Mouse (Mus musculus) forebrain, embryonic 11.5 days (tissue): ENCODE measurements around the gene Pcdh15. TPM values are rescaled to one million over a fixed set of nuclear protein-coding genes. Genes with fewer than 3 reads are reported as not detected.

Source experiments
- ATAC-seq: fragments of 200-750 bp; cut with Nextera tagmentation; replicated peaks from 2 replicates; pipeline ENCODE4 v1.8.0; 2017; ENCODE audit warnings: moderate TSS enrichment; ENCODE audit not compliant: low FRiP score
- DNase-seq: peaks from one replicate; pipeline ENCODE4 v3.0.0-alpha.2; 2017; ENCODE audit warnings: low spot score
- H3K27ac ChIP-seq: fragments of 300-500 bp; sonication (generic); 2 replicates; pipeline ENCODE4 v1.5.1; 2014; ENCODE audit warnings: low read depth, low read length
- H3K27me3 ChIP-seq: fragments of 300-500 bp; sonication (generic); 2 replicates; pipeline ENCODE4 v1.6.1; 2014; ENCODE audit warnings: mild to moderate bottlenecking, low read length, mixed read lengths; ENCODE audit not compliant: control insufficient read depth, insufficient read depth
- H3K36me3 ChIP-seq: fragments of 300-500 bp; sonication (generic); 2 replicates; pipeline ENCODE4 v1.6.1; 2014; ENCODE audit warnings: mild to moderate bottlenecking, low read length, moderate library complexity, mixed read lengths; ENCODE audit not compliant: control insufficient read depth, insufficient read depth
- H3K4me1 ChIP-seq: fragments of 300-500 bp; sonication (generic); replicated peaks from 2 replicates; pipeline ENCODE4 v1.6.1; 2014; ENCODE audit warnings: low read length, mixed read lengths; ENCODE audit not compliant: control insufficient read depth, insufficient read depth
- H3K4me2 ChIP-seq: fragments of 300-500 bp; sonication (generic); 2 replicates; pipeline ENCODE4 v1.6.1; 2014; ENCODE audit warnings: low read depth, mild to moderate bottlenecking, low read length, moderate library complexity, mixed read lengths; ENCODE audit not compliant: severe bottlenecking
- H3K4me3 ChIP-seq: fragments of 300-500 bp; sonication (generic); 2 replicates; pipeline ENCODE4 v1.5.1; 2014; ENCODE audit warnings: low read depth, low read length
- H3K9ac ChIP-seq: fragments of 300-500 bp; sonication (generic); 2 replicates; pipeline ENCODE4 v1.6.1; 2014; ENCODE audit warnings: low read length
- H3K9me3 ChIP-seq: fragments of 300-500 bp; sonication (generic); 2 replicates; pipeline ENCODE4 v1.6.1; 2016; ENCODE audit warnings: low read length, mixed read lengths; ENCODE audit not compliant: control insufficient read depth
- WGBS: fragments of 180-500 bp; shearing (Covaris S2); extraction: QIAGEN DNeasy Blood & Tissue Kit; methylation state at CpG from one replicate; pipeline ENCODE4 v1.1.7; 2014; 5-methylcytosine and 5-hydroxymethylcytosine counted together
- polyA plus RNA-seq: library from polyadenylated mRNA; unstranded; fragments of >200 nt; fragmentation: Nextera tagmentation; extraction: Ambion mirVana; gene quantifications from 2 replicates; pipeline ENCODE4 v1.2.1, GENCODE M21; 2014

Pcdh15 gene
- polyA plus RNA-seq, 1 experiment from 2014 or later = 1.0 TPM

GRCm38 (mm10) chr10:73984057-73984456 lies 884.9 kb downstream of the Pcdh15 start:
- Histone ChIP-seq H3K27me3 (no peaks in the 10 kb centered on the region), H3K9me3 (no peaks in the 10 kb centered on the region), H3K4me1 (no peaks in the 10 kb centered on the region), H3K4me2 (no peak overlapping the region), H3K36me3 (no peaks in the 10 kb centered on the region), H3K27ac (no peak overlapping the region), H3K9ac (no peak overlapping the region), H3K4me3 (no peak overlapping the region)
- WGBS = 89% methylated on average over 5 of the region's 5 CpGs
- no peak for ATAC-seq
- DNase-seq = no peak

GRCm38 (mm10) chr10:74008836-74009235 lies 909.7 kb downstream of the Pcdh15 start:
- 81% methylated on average over 1 of the region's 1 CpGs for WGBS

GRCm38 (mm10) chr10:74023091-74023490 lies 923.9 kb downstream of the Pcdh15 start:
- no peak overlapping the region for H3K9ac ChIP-seq
- no peaks in the 10 kb centered on the region for H3K36me3 ChIP-seq
- H3K27me3 ChIP-seq = no peaks in the 10 kb centered on the region
- H3K4me3 ChIP-seq = no peak overlapping the region
- H3K9me3 ChIP-seq = no peaks in the 10 kb centered on the region
- H3K4me2 ChIP-seq = no peak overlapping the region
- H3K4me1 ChIP-seq = no peaks in the 10 kb centered on the region
- H3K27ac ChIP-seq = no peak overlapping the region
- no peak for ATAC-seq
- DNase-seq = no peak
- 94% methylated on average over 1 of the region's 1 CpGs for WGBS

More at GRCm38 (mm10) chr10:74008836-74009235, 909.7 kb downstream of the Pcdh15 start:
- H3K4me1 ChIP-seq = no peaks in the 10 kb centered on the region
- no peaks in the 10 kb centered on the region for H3K27me3 ChIP-seq
- no peaks in the 10 kb centered on the region for H3K9me3 ChIP-seq
- no peak overlapping the region for H3K4me2 ChIP-seq
- no peak overlapping the region for H3K27ac ChIP-seq
- ATAC-seq = no peak
- no peaks in the 10 kb centered on the region for H3K36me3 ChIP-seq
- H3K4me3 ChIP-seq = no peak overlapping the region
- no peak overlapping the region for H3K9ac ChIP-seq
- DNase-seq = no peak

GRCm38 (mm10) chr10:74053059-74053458 lies 953.9 kb downstream of the Pcdh15 start:
- DNase-seq (no peak), ATAC-seq (no peak)
- Histone ChIP-seq H3K9ac (no peak overlapping the region), H3K4me1 (no peaks in the 10 kb centered on the region), H3K4me3 (no peak overlapping the region), H3K9me3 (no peaks in the 10 kb centered on the region), H3K36me3 (no peaks in the 10 kb centered on the region), H3K27me3 (no peaks in the 10 kb centered on the region), H3K27ac (no peak overlapping the region), H3K4me2 (no peak overlapping the region)
- WGBS = 56% methylated on average over 9 of the region's 9 CpGs

- no peak overlapping the region for H3K9ac ChIP-seq
- H3K36me3 ChIP-seq = no peaks in the 10 kb centered on the region
- DNase-seq (no peak), ATAC-seq (no peak)
- no peaks in the 10 kb centered on the region for H3K4me1 ChIP-seq
- no peaks in the 10 kb centered on the region for H3K9me3 ChIP-seq
- no peak overlapping the region for H3K27ac ChIP-seq
- H3K4me2 ChIP-seq = no peak overlapping the region
- WGBS = 93% methylated on average over 4 of the region's 4 CpGs
- no peak overlapping the region for H3K4me3 ChIP-seq
- H3K27me3 ChIP-seq = no peaks in the 10 kb centered on the region
Measured at GRCm38 (mm10) chr10:74086653-74087052, 987.5 kb downstream of the Pcdh15 start.

DNA sequence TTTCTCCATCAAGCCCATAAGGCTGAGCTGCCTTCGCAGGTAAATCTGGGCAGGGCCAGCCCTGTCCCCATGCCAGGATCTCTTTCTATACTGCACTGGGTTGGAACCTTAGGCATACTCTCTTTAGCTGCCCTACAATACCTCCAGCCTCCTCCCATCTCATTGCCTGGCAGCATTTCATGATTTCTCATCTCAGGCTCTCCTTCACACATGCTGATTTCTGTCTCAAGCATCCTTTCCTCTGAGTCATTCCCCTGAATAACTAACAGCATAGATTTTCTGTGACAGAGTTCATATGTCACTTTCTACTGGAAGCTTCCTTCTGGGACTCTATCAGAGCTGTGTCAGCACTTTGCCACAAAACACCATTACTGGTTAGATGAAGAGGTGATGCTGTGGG lies 999.2 kb downstream of the Pcdh15 start:
- no peak overlapping the region for H3K9ac ChIP-seq
- no peaks in the 10 kb centered on the region for H3K27me3 ChIP-seq
- no peak overlapping the region for H3K27ac ChIP-seq
- no peaks in the 10 kb centered on the region for H3K9me3 ChIP-seq
- no peak overlapping the region for H3K4me3 ChIP-seq
- no peak overlapping the region for H3K4me2 ChIP-seq
- no peaks in the 10 kb centered on the region for H3K4me1 ChIP-seq
- DNase-seq = no peak
- H3K36me3 ChIP-seq = no peaks in the 10 kb centered on the region
- no peak for ATAC-seq
- WGBS = 95% methylated on average over 1 of the region's 1 CpGs

DNA sequence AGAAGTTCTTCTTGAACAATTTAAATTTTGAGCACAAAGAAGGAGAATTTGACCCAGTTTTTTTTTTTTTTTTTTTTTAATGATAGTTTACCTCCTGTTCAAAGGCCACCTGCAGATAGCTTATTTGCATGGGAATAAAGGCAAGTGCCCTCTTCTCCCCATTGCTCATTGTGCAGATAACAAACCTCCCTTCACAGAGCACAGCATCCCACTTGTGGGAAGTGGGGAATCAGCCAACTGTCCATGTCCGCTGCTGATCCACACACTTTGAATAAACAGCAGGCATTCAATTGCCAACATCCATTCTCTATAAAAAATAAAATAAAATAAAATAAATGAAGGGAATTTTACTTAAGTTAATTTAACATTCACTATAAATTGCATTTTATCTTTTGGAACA lies 1015.0 kb downstream of the Pcdh15 start:
- 37% methylated on average over 1 of the region's 1 CpGs for WGBS
- Histone ChIP-seq H3K4me3 (no peak overlapping the region), H3K9ac (no peak overlapping the region), H3K9me3 (no peaks in the 10 kb centered on the region), H3K4me2 (no peak overlapping the region), H3K27ac (no peak overlapping the region), H3K27me3 (no peaks in the 10 kb centered on the region), H3K36me3 (no peaks in the 10 kb centered on the region), H3K4me1 (no peaks in the 10 kb centered on the region)
- ATAC-seq (no peak), DNase-seq (no peak)

DNA sequence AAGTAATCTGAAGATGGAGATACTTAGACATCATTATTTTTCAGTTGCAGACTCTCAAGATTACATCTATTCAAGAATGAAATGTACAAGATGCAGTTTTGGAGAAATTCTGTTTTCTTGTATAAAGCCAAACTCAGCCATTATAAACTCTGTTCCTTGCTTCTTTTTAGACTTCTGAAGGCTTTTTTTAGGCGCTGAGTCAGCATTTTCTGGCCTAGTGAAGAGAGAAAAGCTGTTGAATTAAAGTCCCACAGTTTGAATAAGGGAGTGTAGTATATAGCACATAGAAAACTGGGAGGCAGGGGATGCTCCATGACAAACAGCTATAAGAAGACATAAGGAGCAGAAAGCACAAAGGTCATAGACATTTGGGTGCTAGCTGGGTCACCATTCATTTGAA lies 1017.7 kb downstream of the Pcdh15 start:
- DNase-seq = no peak
- H3K36me3 ChIP-seq = no peaks in the 10 kb centered on the region
- no peak overlapping the region for H3K9ac ChIP-seq

DNA sequence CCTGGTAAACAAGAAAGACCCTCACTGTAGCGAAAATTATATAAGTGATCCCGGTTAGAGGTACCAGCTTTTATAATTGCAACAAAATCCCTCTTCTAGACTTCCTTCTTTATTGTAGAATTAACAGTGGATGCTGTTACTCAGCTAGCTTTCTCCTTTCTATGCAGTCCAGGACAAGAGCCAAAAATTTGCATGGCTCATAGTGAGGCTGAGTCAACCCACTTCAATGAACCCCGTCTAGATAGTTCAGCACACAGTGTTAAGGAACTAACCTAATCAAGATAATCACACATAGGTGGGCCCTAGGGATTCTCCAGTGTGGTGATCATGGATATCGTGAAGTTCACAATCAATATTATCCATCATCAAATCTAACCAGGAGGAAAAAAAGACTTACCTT lies 1024.3 kb downstream of the Pcdh15 start:
- Histone ChIP-seq H3K9me3 (no peaks in the 10 kb centered on the region), H3K36me3 (no peaks in the 10 kb centered on the region), H3K9ac (no peak overlapping the region), H3K4me1 (no peaks in the 10 kb centered on the region), H3K27ac (no peak overlapping the region), H3K4me2 (no peak overlapping the region), H3K27me3 (no peaks in the 10 kb centered on the region), H3K4me3 (no peak overlapping the region)
- WGBS = 95% methylated on average over 4 of the region's 4 CpGs
- DNase-seq (no peak), ATAC-seq (no peak)

More for the DNA sequence above, 1017.7 kb downstream of the Pcdh15 start:
- no peaks in the 10 kb centered on the region for H3K9me3 ChIP-seq
- no peak overlapping the region for H3K4me2 ChIP-seq
- H3K4me1 ChIP-seq = no peaks in the 10 kb centered on the region
- WGBS = 62% methylated on average over 1 of the region's 1 CpGs
- no peak overlapping the region for H3K27ac ChIP-seq
- H3K27me3 ChIP-seq = no peaks in the 10 kb centered on the region
- no peak overlapping the region for H3K4me3 ChIP-seq
- no peak for ATAC-seq
